Mouse (Mus musculus) heart, adult 2 months (tissue): ENCODE data around the gene Lyplal1. TPM values are rescaled to one million over a fixed set of nuclear protein-coding genes. Genes with fewer than 3 reads are reported as not detected.
A peak's percentile ranks its signal among the peaks of the same experiment; 100 is the strongest.

Experiments used
- DNase-seq, 2 experiments: peaks; one replicate each; pipeline ENCODE4 v3.0.0; 2021
- H3K27ac ChIP-seq: fragments of 200-600 bp; 2 replicates; pipeline ENCODE4 v1.8.1; 2022
- H3K27me3 ChIP-seq: fragments of 200-500 bp; 2 replicates; pipeline ENCODE4 v1.6.1; 2012; ENCODE audit warnings: mild to moderate bottlenecking, low read length, inconsistent platforms, mixed read lengths; ENCODE audit not compliant: control insufficient read depth, insufficient read depth
- H3K36me3 ChIP-seq: fragments of 200-500 bp; 2 replicates; pipeline ENCODE4 v1.6.1; 2012; ENCODE audit warnings: low read length, inconsistent platforms; ENCODE audit not compliant: control insufficient read depth, insufficient read depth
- H3K4me1 ChIP-seq: fragments of 200-500 bp; 2 replicates; pipeline ENCODE4 v1.6.1; 2011; ENCODE audit warnings: low read length; ENCODE audit not compliant: control insufficient read depth, insufficient read depth
- H3K4me3 ChIP-seq: fragments of 200-600 bp; 2 replicates; pipeline ENCODE4 v1.8.1; 2022
- H3K79me2 ChIP-seq: fragments of 200-500 bp; replicated peaks from 2 replicates; pipeline ENCODE4 v1.6.1; 2012; ENCODE audit warnings: mild to moderate bottlenecking, inconsistent platforms, low read length, moderate library complexity, mixed read lengths; ENCODE audit not compliant: control insufficient read depth, insufficient read depth
- H3K9ac ChIP-seq: fragments of 200-500 bp; 2 replicates; pipeline ENCODE4 v1.6.1; 2012; ENCODE audit warnings: low read depth, mild to moderate bottlenecking, control low read depth, inconsistent platforms, low read length, mixed read lengths
- CTCF ChIP-seq: fragments of 200-600 bp; IDR thresholded peaks from 2 replicates; pipeline ENCODE4 v1.8.1; 2022; ENCODE audit warnings: antibody characterized with exemption, mild to moderate bottlenecking, moderate library complexity
- EP300 ChIP-seq: fragments of 200-500 bp; IDR thresholded peaks from 2 replicates; pipeline ENCODE4 v1.6.1; 2011; ENCODE audit warnings: low read depth, low read length, control low read depth; ENCODE audit not compliant: insufficient read depth
- POLR2A ChIP-seq: fragments of 200-500 bp; IDR thresholded peaks from 2 replicates; pipeline ENCODE4 v1.6.1; 2011; ENCODE audit warnings: mild to moderate bottlenecking, low read depth, low read length, control low read depth; ENCODE audit not compliant: insufficient read depth
- WGBS: fragments of 180-500 bp; shearing (Covaris S2); methylation state at CpG from one replicate; pipeline ENCODE4 v1.1.7; 2018; 5-methylcytosine and 5-hydroxymethylcytosine counted together
- intact Hi-C: fragments of 180-260 bp; cut with DNase I; formaldehyde crosslinking; loops from one replicate; pipeline ENCODE4 v1.15.1; 2025
- polyA plus RNA-seq: library from polyadenylated mRNA; depleted of rRNA; stranded (reverse); fragments of >200 nt; gene quantifications from 2 replicates; pipeline ENCODE4 v1.2.3, GENCODE M21; 2012
- total RNA-seq, 2 experiments: library from RNA; stranded (reverse); gene quantifications; 2 replicates each; pipeline ENCODE4 v1.2.3; 2021

The Lyplal1 gene
- total and polyA plus RNA-seq, 3 experiments = 1.9 to 2.8 (median 2.6) TPM

- Histone ChIP-seq H3K36me3 (no peaks in the 10 kb centered on the region), H3K4me3 (no peak overlapping the region), H3K27me3 (no peaks in the 10 kb centered on the region), H3K4me1 (peaks cover 3% of the 10 kb centered on the region; the same call in 1 of the 2 replicates), H3K79me2 (no peaks in the 10 kb centered on the region), H3K27ac (no peak overlapping the region), H3K9ac (no peak overlapping the region)
- TF ChIP-seq CTCF (no peak), POLR2A (no peak), EP300 (no peak)
- intact Hi-C loops = no loop called here
- no peak for DNase-seq
- WGBS = 81% methylated on average over 12 of the region's 12 CpGs
These were observed 20.8 kb upstream of the Lyplal1 start for GRCm38 (mm10) chr1:186137873-186138272.

GRCm38 (mm10) chr1:186136636-186137380 lies 19.7 kb upstream of the Lyplal1 start:
- peak overlapping the region; percentile 10; the same call in 1 of the 2 replicates for H3K27ac ChIP-seq
- no peaks in the 10 kb centered on the region for H3K27me3 ChIP-seq
- DNase-seq = peak; percentile 39 to 56
- peaks cover 3% of the 10 kb centered on the region; the same call in 1 of the 2 replicates for H3K4me1 ChIP-seq
- H3K36me3 ChIP-seq = no peaks in the 10 kb centered on the region
- intact Hi-C loops = no loop called here
- no peak overlapping the region for H3K9ac ChIP-seq
- no peak overlapping the region for H3K4me3 ChIP-seq
- no peaks in the 10 kb centered on the region for H3K79me2 ChIP-seq
- no peak for TF ChIP-seq EP300
- no peak for TF ChIP-seq POLR2A
- no peak for TF ChIP-seq CTCF
- 37% methylated on average over 6 of the region's 6 CpGs for WGBS

- Histone ChIP-seq H3K9ac (no peak overlapping the region), H3K27me3 (no peaks in the 10 kb centered on the region), H3K4me1 (peaks cover 2% of the 10 kb centered on the region; the same call in 1 of the 2 replicates), H3K79me2 (no peaks in the 10 kb centered on the region), H3K27ac (no peak overlapping the region), H3K4me3 (no peak overlapping the region), H3K36me3 (no peaks in the 10 kb centered on the region)
- no peak for TF ChIP-seq POLR2A
- TF ChIP-seq CTCF = no peak
- TF ChIP-seq EP300 = no peak
- intact Hi-C loops = no loop called here
- no peak for DNase-seq
- WGBS = 80% methylated on average over 3 of the region's 3 CpGs
These were observed 14.4 kb upstream of the Lyplal1 start for GRCm38 (mm10) chr1:186131465-186131864.

- no peaks in the 10 kb centered on the region for H3K79me2 ChIP-seq
- intact Hi-C loops = no loop called here
- no peaks in the 10 kb centered on the region for H3K36me3 ChIP-seq
- no peak for DNase-seq
- WGBS = 82% methylated on average over 8 of the region's 8 CpGs
- H3K27me3 ChIP-seq = no peaks in the 10 kb centered on the region
- TF ChIP-seq EP300 (no peak), POLR2A (no peak), CTCF (no peak)
- H3K27ac ChIP-seq = no peak overlapping the region
- no peaks in the 10 kb centered on the region for H3K4me1 ChIP-seq
- H3K9ac ChIP-seq = no peak overlapping the region
- H3K4me3 ChIP-seq = no peak overlapping the region
These were observed 11.8 kb upstream of the Lyplal1 start for GRCm38 (mm10) chr1:186128940-186129339.

GRCm38 (mm10) chr1:186126313-186126862 lies 9.3 kb upstream of the Lyplal1 start:
- intact Hi-C loops = no loop called here
- WGBS = 89% methylated on average over 6 of the region's 6 CpGs
- no peaks in the 10 kb centered on the region for H3K4me1 ChIP-seq
- no peak for DNase-seq
- no peak overlapping the region for H3K4me3 ChIP-seq
- H3K79me2 ChIP-seq = no peaks in the 10 kb centered on the region
- H3K9ac ChIP-seq = no peak overlapping the region
- H3K36me3 ChIP-seq = no peaks in the 10 kb centered on the region
- no peak overlapping the region for H3K27ac ChIP-seq
- no peak for TF ChIP-seq POLR2A
- TF ChIP-seq EP300 = no peak
- TF ChIP-seq CTCF = no peak
- H3K27me3 ChIP-seq = no peaks in the 10 kb centered on the region

GRCm38 (mm10) chr1:186123690-186124089 lies 6.6 kb upstream of the Lyplal1 start:
- Histone ChIP-seq H3K27me3 (no peaks in the 10 kb centered on the region), H3K9ac (no peak overlapping the region), H3K4me3 (no peak overlapping the region), H3K4me1 (no peaks in the 10 kb centered on the region), H3K36me3 (no peaks in the 10 kb centered on the region), H3K27ac (no peak overlapping the region), H3K79me2 (no peaks in the 10 kb centered on the region)
- TF ChIP-seq POLR2A (no peak), CTCF (no peak), EP300 (no peak)
- no peak for DNase-seq
- intact Hi-C loops = no loop called here
